Mouse (Mus musculus) ovary, adult 18-20 months (tissue): Measurements from ENCODE around the gene Mdh2.
A peak's percentile ranks its signal among the peaks of the same experiment; 100 is the strongest.

Experiments used
- DNase-seq: peaks from one replicate; pipeline ENCODE4 v3.0.0; 2022; ENCODE audit warnings: low spot score, mixed read lengths

Mdh2 gene

GRCm38 (mm10) chr5:135778471-135779445 is at the start of gene Mdh2:
TSS of gene Mdh2 (plus strand) at chr5:135778480.
- peak; percentile 100 for DNase-seq

- DNase-seq: no peak
These were observed 48.9 kb upstream of the Mdh2 start for GRCm38 (mm10) chr5:135729351-135729750.

GRCm38 (mm10) chr5:135730278-135730677 is 48.0 kb upstream of the Mdh2 start:
- no peak for DNase-seq

- no peak for DNase-seq
These were observed 47.4 kb upstream of the Mdh2 start for GRCm38 (mm10) chr5:135730916-135731315.

GRCm38 (mm10) chr5:135731322-135731721 is 47.0 kb upstream of the Mdh2 start:
- DNase-seq: no peak

GRCm38 (mm10) chr5:135733071-135733470 is 45.2 kb upstream of the Mdh2 start:
- no peak for DNase-seq

- no peak for DNase-seq
These were observed 44.1 kb upstream of the Mdh2 start for GRCm38 (mm10) chr5:135734057-135734680.

GRCm38 (mm10) chr5:135735741-135736140 is 42.5 kb upstream of the Mdh2 start:
- DNase-seq: no peak

GRCm38 (mm10) chr5:135736544-135736943 is 41.7 kb upstream of the Mdh2 start:
- no peak for DNase-seq

GRCm38 (mm10) chr5:135737154-135737553 is 41.1 kb upstream of the Mdh2 start:
- DNase-seq: no peak

GRCm38 (mm10) chr5:135738266-135738665 is 40.0 kb upstream of the Mdh2 start:
- DNase-seq: no peak

- no peak for DNase-seq
These were observed 36.1 kb upstream of the Mdh2 start for GRCm38 (mm10) chr5:135742156-135742555.

GRCm38 (mm10) chr5:135742941-135743740 is 35.1 kb upstream of the Mdh2 start:
- no peak for DNase-seq

GRCm38 (mm10) chr5:135743741-135744609 is 34.3 kb upstream of the Mdh2 start, which contains the start of gene Tmem120a:
TSS of gene Tmem120a (minus strand) at chr5:135744448.
- DNase-seq: peak; percentile 92

- DNase-seq: no peak
These were observed 33.5 kb upstream of the Mdh2 start for GRCm38 (mm10) chr5:135744742-135745141.

GRCm38 (mm10) chr5:135751041-135751440 is 27.2 kb upstream of the Mdh2 start:
- DNase-seq: no peak

- DNase-seq: no peak
These were observed 26.7 kb upstream of the Mdh2 start for GRCm38 (mm10) chr5:135751595-135751994.

- DNase-seq: no peak
These were observed 16.4 kb upstream of the Mdh2 start for GRCm38 (mm10) chr5:135761881-135762280.

GRCm38 (mm10) chr5:135763526-135763925 is 14.8 kb upstream of the Mdh2 start:
- DNase-seq: peak; percentile 29

- DNase-seq: no peak
These were observed 13.3 kb upstream of the Mdh2 start for GRCm38 (mm10) chr5:135764971-135765370.

- no peak for DNase-seq
These were observed 5.8 kb upstream of the Mdh2 start for GRCm38 (mm10) chr5:135772519-135772918.
